Mouse (Mus musculus) right cerebral cortex, postnatal 14 days (tissue): ENCODE data around the gene Tmem120b.
A peak's percentile ranks its signal among the peaks of the same experiment; 100 is the strongest.

Experiments used
- DNase-seq: peaks from one replicate; pipeline ENCODE4 v3.0.0; 2022

Tmem120b gene

DNA sequence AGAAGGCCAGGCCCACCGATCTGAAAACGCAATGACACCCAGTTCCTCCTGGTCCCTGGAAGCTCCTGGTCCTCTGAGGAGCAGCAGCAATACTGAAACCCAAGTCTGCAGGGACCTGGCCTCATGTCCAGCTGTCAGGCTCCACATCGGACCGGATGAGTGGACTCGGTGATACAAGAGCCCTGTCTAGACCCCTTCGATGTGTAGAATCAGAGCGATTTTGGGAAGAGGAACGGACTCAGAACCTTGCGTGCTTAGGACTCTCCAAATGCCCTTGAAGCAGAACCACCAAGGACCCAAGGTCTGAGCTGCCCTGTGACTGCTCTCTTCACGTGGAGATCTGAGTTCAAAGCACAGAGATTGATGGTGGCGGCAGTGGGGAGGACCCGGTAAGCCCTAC, at the start of gene Tmem120b:
TSS of gene Tmem120b (plus strand) at position 301 of the 400 bp plus-strand sequence.
- no peak for DNase-seq

DNA sequence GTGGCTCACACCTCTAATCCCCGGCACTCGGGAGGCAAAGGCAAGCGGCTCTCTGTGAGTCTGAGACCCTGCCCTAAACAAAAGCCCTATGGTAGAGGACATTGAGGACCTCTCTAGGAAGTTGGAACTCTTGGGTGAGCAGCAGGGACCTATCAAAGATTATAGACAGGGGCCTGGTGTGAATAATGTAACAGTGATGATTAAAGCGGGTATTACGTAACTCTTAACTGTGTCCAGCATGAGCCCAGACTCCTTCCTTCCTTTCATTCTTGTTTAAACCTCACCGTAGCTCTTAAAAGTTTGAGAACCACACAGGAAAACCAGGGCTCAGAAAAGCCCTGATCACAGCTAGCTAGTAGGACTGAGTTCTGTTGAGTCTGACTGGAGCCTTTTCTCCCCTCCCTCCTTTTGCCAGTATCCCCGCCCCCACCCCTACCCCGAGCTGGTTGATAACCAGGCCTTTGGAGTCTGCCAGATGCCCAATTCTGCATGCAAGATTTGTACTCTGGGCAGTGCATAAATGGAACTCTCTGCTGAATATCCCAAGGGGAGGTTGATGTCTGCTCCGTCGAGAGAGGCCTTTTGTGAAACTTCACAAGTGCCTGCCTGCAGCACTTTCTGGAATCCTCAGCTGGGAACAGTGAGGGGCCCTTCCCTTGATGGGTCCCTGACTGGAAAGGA, 48.7 kb upstream of the Tmem120b start:
- no peak for DNase-seq

DNA sequence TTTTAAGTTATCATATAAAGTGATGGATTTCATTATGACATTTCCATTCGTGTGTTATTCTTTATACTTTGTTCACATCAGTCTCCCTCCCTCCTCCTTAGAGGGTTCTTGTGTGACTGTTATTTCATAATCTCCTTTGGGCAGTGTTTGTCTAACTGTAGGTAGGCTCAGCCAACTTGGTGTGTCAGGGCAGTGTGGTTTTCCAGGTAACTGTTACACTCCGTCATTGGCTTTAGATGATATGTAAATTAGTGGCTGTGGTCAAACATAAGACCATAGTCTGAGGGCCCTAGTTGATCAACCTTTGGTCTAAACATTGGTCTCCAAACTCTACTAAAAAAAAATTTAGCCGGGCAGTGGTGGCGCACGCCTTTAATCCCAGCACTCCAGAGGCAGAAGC, 47.8 kb upstream of the Tmem120b start:
- no peak for DNase-seq

DNA sequence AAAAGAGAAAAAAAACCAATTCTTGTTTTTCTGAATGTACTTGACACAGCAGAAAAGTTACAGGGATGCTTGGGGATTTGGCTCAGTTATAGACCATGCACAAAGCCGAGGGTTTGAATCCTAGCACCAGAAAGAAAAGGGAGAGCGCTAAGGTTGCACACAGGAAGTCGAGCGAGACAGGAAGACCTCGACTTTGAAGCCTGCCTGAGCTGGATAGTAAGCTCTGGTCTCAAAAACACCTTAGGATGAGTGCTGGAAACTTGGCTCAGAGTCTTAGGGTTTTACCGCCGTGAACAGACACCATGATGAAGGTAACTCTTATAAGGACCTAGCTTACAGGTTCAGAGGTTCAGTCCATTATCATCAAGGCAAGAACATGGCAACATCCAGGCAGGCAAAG, 46.8 kb upstream of the Tmem120b start:
- no peak for DNase-seq

DNA sequence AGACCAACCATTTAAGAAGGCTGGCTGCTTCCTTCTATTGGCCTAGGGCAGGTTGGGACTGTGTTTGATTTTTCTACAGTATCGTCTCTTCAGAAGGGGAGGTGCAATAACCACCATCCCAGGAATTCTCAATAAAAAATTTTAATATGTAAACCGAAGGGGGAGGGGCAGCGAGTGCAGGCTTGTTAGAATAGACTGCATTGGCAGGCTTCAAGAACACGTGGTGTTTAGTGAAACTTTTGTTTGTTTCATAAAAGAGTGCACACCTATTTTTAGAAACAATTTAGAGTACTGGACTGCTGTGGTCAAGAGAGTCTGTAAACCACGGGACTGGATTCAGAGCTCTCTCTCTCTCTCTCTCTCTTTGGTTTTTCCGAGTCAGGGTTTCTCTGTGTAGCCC, 45.2 kb upstream of the Tmem120b start:
- no peak for DNase-seq

DNA sequence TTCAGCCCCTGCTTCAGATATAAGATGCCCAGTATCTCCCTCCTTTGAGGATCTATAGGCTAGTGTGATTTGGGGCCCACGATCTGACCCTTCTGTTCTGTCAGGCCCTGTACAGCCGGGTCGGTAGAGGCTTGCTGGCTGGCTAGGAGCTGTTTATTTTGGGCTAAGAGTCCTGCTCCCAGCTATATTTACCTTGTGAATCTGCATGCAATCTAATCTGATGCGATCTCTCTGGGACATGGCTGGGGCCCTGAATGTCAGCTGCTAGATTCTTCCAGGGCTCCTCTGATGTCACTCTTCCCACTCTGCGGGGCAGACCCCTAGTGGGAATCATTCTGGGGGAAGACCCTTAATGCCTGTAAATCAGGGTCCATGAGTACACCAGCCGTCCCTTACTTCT, 43.9 kb upstream of the Tmem120b start:
- DNase-seq = no peak

DNA sequence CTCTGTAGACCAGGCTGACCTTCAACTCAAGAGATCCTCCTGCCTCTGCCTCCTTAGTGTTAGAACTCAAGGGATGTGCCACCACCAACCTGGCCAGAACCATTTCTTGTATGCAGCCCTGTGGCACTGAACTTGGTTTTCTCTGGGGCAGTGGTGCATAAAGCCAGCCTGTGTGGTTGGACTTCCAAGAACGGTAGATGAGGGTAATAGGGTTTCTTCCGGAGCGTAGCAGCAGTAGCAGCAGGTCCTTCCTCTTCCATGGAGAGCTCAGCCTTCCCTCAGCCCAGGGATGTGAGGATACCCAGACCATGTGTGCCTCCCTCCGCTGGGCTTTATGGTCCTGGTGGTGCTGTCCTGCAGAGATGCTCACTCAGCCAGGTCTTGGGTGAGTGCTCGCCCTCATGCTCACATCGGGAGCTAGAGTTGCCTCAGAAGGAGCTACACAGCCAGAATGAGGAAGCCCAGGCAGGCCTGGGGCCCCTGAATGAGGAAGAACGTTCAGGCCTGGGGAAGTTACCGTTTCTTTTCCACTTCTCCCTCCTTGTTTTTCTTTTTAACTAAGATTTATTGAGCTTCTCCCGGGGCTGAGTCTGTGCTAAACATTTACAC, 43.1 kb upstream of the Tmem120b start:
- no peak for DNase-seq

DNA sequence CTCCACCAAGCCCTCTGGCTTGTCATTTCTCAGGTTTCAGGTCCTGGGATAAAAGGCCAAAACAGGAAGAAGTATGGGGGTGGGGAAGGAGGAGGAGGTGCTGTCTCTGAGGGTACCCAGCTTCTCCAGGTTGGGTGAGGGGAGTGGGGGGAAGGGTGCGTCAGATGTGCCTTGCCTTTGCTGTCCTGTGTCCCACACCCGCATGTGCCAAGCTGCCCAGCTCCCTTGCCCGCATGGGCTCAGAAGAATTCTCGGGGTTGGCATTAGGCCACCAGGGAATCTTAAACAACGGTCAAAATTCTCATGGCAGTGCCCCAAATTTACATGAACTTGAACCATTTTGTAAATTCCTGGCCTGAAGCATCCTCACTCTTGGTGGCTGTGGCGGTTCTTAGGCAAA, 41.8 kb upstream of the Tmem120b start:
- no peak for DNase-seq

DNA sequence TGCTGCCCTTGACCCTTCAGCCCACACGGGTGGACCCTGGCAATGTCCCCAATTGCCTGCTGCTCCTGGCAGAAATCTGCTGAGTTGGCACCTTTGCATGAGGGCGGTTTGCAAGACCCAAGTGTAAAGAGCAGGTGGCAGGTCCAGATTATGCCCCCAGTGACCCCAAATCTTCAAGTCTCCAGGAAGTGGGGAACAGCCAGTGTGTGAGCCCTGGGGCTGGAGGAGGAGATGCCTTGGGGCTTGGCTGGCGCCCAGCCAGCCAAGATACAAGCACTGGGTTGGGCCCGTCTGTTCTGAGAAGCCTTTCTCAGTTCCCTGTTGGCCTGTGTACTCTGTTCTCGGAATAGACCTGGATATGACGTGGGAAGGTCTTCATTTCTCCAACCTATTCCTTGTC, 40.8 kb upstream of the Tmem120b start:
- DNase-seq = no peak

DNA sequence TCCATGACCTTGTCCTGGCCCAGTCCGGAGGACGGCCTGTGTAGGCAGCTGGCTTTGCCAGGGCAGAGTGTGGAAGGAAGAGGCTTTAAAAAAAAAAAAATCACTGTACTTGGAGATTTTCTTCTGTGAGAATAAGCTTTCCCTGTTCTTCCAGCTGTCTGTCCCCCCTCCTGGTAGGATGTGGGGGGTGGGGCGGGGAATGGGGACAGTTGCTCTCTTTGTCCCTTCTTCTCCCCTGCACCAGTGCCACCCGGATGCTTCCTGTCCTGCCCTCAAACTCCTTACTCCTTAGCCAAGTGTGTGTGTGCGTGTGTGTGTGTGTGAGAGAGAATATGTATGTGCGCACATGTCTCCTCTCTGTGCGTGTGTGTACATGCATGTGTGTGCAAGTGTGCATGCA, 38.5 kb upstream of the Tmem120b start:
- no peak for DNase-seq

DNA sequence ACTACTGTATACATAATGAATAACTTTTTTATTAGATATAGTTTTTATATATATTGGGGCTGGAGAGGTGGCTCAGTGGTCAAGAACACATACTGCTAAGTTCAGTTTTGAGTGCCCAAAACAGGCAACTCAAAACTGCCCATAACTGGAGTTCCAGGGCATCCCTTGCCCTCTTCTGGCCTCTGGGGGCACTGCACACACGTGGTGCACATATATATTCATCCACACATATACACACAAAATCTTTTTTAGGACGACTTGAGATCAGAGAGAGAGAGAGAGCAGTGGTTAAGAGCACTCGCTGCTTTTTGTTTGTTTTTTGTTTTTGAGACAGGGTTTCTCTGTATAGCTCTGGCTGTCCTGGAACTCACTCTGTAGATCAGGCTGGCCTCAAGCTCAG, 36.9 kb upstream of the Tmem120b start:
- DNase-seq = no peak

DNA sequence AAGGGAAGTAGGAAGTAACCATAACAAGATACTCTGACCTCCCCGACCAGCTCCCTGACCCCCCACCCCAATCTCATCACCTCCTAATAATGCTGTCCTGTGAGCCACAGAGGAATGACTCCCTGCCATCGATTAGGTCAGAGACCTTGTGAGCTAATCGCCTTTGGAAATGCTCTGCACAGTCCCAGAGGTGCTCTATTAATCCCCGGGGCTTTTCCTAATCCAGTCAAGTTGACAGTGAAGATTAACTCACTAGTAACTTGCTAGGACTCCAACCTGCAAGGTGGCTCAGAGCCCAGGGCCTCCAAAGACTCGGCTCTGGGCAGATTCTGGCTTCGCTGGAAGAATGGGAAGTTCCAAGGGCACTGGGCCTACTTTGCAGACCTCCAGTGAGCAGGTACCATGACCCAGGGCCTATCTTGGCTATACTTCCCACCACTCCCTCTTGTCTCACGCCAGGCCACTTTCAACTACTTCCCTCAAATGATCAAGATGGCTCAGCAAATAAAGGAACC, 34.5 kb upstream of the Tmem120b start:
- DNase-seq = no peak

DNA sequence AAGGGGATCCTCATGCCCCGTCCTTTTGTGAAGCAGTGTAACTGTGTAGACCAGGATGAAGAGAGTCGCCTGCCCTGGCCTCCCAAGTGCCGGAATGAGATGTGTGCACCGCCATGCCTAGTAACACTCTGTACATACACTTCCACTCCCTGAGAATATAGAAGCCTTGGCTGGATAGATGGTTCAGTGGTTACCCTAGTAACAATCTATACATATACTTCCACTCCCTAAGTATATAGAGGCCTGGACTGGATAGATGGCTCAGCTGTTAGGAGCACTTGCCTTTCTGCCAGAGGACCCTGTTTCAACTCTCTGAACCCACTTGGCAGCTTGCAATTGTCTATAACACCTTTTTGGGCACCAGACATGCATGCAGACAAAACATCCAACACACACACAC, 33.1 kb upstream of the Tmem120b start:
- DNase-seq = no peak

DNA sequence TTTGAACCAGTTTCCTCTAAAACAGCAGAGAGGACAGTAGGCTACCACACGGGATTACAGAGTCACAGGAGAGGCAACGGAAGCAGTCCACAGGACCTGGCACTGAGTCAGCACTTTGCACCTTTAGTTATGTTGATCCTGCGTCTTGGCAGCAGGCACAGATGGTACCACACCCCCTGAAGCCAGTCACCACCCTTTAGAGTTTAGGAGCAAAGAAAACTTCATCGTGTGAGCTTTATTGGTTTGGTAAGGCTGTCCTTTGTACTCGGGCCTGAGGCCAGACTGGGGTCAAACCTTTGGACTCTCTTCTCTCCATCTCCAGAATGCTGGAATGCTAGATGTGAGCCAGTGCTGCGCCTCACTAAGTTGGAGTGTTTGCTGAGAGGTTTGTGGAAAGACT, 32.7 kb upstream of the Tmem120b start:
- no peak for DNase-seq

DNA sequence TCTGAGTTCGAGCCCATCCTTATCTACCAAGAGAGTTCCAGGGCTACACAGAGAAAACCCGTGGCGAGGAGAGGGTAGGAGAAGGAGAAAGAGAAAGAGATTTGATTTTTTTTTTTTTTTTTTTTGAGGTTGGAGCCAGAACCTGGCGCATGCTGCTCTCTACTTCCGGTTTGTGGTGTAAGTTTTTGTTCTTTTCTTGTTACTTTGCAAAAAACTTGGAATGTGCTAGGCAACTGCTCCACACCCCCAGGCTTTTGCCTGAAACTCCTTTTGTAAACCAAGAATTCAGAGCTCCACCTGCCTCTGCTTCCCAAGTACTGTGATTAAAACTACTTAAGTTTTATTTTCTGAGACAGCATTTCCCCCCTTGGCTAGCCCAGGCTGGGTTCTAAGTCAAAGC, 30.1 kb upstream of the Tmem120b start:
- no peak for DNase-seq

DNA sequence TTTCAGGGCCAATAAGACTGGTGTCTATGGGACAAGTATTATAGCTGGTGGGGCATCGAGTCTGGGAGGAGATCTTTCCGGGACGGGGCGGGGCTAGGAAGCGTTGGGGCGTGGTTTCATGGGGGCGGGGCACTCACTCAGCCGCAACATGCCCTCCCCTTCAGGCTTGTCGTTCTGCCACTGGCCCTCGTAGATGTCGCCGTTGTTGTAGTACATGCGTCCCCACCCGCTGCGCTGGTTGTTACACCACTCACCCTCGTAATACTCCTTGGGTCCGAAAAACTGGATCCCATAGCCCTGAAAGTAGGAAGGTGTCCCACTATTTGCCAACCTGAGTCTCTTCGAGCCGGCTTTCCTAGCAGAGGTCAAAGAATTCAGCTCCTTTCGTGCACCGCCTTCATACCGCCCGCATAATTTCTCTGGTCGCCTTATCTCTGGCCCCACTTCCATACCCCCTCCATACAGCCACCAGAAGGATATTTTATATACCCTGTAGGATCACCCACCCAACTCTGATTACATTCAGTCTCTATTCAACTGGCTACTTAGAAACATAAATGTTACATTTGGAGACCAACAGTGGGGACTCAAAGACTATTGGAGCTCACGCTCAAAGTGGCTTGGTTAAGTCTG, 29.0 kb upstream of the Tmem120b start:
- peak; percentile 40 for DNase-seq

DNA sequence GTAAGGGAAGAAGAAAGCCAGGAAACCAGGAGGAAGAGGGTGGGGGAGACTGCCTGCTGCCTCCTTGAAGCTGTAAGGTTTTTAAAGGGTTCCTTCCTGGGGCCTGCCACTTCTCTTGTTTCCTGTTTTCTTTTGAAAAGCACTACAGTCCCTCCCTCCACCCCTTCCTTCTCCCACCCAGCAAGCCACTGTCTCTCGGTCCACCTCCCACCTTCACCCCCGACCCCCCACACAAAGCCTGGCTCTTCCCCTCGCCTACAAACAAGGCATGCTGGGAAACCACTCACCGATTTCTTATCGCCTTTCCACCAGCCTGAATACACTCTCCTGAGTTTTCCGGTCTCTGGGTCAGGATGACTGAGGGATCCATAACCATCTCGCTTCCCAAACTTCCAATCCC, 27.4 kb upstream of the Tmem120b start:
- no peak for DNase-seq

DNA sequence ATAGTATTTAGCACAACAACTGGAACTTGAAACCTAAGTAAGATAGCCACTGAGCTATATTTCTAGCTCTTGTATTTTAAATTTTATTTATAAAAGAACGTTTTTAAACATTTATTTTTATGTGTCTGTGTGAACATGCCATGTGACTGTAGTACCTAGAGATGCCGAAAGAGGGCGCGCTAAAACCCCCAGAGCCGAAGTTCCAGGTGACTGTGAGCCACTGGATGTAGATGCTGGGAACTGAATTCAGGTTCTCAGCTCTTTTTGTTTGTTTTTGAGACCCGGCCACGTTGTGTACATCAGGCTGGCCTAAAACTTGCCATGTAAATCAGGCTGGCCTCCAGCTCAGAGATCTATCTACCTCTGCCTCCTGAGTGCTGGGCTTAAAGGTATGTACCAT, 24.4 kb upstream of the Tmem120b start:
- peak; percentile 26 for DNase-seq

DNA sequence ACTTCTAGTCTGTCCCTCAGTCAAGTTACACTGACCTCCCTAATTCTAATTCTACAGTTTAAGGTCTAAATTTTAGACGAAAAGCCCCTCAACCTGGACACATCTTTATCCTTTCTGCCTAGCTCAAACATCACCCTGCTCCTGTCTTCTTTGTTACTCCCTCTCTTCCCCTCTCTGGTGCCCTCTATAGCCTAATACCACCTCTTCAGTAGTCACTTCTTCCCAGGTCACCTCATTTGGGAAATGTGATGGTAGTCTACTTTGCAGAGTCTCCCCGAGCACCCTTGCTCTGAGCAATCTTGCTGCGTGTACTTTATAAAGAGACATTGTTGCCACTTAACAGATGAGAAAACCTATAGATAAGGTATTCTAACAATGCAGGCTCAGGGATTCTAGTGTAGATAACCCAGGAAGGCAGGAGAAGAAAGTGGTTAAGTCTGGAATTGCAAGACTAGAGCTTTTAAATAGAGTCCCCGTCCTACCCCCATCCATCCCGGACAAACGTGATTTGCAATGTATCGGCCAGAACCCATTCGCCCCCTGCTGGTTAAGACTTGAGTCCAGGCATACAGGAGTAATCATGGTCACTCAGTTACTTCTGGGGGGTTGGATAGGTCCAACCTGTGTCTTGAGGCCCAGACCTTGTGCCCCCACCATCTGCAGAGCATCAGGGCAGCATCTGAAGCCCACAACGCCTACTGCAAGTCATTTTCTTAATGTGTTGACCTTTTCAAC, 22.5 kb upstream of the Tmem120b start:
- DNase-seq = peak; percentile 60

DNA sequence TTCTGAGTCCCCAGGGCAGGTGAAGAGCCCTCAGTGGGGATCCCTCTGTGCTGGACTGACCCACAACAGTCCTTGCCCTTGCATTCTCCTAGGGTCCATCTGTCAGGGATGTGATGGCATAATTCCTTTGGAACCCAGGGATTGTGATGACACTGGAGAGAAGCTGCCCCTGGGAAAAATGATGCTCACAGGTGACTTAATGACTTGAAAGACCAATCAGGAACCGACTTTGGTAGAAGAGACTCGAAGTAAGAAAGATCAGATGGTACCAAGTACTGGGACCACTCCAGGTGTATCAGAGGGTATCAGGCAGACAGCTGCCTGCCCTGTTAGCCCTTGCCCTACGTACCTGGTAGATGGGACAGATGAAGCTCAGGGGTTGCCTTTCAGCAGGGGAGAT, 21.3 kb upstream of the Tmem120b start, which contains the start of gene Morn3:
TSS of gene Morn3 (minus strand) at position 101 of the 400 bp plus-strand sequence.
- DNase-seq = no peak

DNA sequence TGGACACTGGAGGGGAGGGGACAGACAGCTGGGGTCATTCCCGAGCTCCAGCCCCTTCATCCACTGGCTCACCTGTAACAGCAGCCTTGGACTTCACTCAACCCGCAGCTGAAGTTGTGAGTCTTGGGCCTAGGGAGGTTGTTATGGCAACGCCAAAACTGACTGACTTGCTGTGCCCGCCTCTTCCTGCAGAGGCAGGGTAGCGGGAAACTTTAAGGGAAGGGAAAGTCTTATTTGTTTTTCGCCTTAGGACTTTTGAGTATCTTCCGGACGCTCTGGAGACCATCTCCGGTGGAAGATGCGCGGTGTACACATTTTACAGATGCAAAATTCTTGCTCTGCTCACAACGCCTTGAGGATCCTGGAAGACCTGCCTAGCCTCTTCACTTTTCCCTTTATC, 18.9 kb upstream of the Tmem120b start:
- no peak for DNase-seq

DNA sequence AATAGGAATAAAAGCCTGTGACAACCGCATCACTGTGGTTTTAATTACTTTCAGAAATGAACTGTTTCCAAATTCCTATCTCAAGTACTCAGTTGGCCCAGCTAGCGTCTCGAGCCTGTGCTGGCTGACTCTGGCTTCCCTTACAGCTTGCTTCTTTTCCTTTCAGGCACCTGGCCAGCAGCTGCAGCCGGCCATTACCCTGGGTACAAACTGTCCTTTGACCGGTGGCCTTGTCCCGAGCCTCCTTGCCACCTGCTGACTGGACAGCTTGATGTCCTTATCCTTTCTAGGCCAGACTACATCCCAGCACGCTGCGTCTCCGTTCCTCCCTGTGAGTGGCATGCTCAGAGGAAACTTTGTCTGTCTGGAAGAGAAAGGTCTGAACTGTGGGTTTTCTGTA, 17.3 kb upstream of the Tmem120b start:
- no peak for DNase-seq

DNA sequence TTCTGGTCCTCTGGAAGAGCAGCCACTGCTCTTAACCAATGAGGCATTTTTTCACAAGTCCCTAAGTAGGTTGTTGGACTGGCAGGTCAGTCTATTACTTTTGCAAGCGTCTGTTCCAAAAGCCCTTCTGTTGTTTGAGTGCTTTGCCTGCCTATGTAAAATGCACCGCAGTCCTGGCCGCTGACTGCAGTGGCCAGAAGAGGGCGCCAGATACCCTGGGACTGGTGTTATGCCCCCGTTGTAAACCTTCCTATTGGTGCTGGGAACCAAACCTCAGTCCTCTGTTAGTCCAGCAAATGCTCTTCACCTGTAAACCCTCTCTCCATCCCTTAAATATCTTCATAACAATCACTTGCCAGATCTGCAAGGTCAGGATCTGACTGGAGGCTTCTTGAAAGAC, 16.5 kb upstream of the Tmem120b start:
- no peak for DNase-seq
